Mouse (Mus musculus) bone marrow, adult 2 months (tissue): ENCODE results near the gene Cwc22.

Experiments used
- CTCF ChIP-seq: fragments of 200-500 bp; IDR thresholded peaks from 2 replicates; pipeline ENCODE4 v1.5.1; 2011; ENCODE audit warnings: low read length, control low read depth; ENCODE audit not compliant: control insufficient read depth, insufficient read depth
- POLR2A ChIP-seq: fragments of 200-500 bp; IDR thresholded peaks from 2 replicates; pipeline ENCODE4 v1.6.1; 2011; ENCODE audit warnings: low read depth, mild to moderate bottlenecking, control low read depth, low read length, borderline replicate concordance; ENCODE audit not compliant: control insufficient read depth

DNA sequence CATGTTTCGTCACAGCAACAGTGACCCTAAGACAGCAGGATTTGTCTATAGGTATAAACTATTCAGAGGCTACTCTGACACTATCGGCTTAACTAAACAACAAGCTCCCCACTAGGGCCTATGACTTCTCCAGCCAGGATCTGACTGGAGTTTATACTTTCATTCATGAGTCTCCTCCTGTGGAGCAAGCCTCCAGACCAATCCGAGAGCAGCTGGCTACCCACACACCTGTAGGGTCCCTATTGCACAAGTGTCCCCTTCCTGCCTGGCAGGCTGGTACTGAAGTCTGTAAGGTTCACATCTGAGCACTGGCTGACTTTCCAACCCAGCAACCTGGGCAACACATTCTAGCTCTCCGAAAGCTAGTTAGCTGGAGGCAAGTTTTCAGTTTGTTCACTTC is 7.9 kb downstream of the Cwc22 start:
- TF ChIP-seq CTCF, result no peak
- no peak for TF ChIP-seq POLR2A
